Mouse (Mus musculus): ENCODE results near the gene Caln1.
A peak's percentile ranks its signal among the peaks of the same experiment; 100 is the strongest.

Gene Caln1

DNA sequence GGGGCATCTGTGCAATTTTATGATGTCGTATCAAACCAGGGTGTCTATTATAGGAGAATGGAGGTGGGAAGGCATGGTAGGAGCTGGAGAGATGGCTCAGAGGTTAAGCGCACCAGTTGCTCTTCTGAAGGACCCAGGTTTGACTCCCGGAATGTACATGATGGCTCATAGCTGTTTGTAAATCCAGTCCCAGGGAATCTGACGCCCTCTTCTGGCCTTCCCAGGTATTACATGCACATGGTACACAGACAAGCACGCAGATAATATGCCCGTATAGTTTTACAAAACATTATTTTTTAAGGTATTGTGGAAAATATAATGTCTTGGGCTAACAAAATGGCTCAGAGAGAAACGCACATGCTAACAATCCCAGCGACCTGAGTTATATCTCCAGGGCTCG lies 443.8 kb downstream of the Caln1 start:
- DNase-seq (ENCODE audit: low spot score), result peak; percentile 31

DNA sequence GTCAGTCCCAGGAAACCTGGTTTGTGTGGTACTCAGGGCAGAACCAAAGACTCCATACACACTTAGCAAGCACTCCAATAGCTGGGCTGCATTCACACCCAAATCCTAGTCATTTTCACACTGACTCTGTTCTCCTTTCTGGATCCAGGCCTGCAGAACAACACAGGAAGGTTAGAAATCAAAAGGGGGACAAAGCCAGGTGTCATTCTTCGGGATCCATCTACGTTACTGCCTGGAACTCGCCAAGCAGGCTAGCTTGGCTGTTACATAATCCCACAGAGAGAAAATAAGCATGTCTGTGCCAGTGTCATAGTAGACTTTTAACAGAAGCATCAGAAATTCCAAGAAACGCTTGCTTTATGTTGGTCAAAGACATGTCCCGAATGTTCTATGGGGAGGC lies 446.1 kb downstream of the Caln1 start:
- DNase-seq (ENCODE audit: low spot score), result no peak

DNA sequence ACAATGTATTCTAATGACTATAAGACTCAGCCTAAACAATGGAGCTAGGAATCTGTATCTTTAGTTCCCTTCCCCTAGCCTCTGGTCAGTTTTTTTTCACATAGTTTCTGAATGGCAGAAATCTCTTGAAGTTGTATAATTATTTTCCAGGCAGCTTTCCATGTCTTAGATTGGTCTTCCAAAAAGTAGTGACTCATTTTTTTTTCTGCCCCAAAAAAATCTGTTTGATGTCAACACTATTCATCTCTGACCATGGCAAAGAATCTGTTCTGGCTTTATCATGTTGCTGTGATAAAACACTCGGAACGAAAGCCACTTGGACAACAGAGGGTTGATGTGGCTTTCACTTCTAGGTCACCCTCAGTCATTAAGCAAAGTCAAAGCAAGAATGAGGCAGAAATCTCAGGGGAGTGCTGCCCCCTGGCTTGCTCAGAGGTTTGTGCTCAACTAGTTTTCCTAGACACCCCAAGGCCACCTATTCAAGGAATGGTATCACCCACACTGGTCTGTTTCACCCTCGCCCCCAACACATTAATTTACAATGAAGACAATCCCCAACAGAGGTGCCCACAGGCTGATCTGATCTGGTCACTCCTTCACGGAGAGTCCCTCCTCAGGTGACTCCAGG lies 450.9 kb downstream of the Caln1 start:
- no peak for DNase-seq (ENCODE audit: low spot score)

DNA sequence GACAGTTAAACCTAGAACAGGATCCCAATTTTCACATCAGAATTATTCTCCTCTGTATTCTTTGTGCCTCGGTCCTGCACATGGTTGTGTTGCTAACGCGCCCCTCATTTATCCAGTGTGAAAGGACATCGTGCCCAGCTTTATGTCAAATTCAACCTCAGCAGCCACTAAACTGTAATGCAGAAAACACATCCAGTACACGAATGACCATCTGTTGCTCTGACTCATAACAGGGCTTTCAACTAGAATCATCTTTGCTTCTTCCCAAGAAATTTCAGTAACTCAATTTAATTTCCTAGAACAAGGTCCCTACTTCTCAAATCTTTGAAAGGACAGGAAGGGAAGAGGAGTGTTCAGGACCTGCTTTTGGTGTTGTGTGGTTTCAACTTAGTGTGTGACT lies 451.4 kb downstream of the Caln1 start:
- DNase-seq (ENCODE audit: low spot score), result no peak

DNA sequence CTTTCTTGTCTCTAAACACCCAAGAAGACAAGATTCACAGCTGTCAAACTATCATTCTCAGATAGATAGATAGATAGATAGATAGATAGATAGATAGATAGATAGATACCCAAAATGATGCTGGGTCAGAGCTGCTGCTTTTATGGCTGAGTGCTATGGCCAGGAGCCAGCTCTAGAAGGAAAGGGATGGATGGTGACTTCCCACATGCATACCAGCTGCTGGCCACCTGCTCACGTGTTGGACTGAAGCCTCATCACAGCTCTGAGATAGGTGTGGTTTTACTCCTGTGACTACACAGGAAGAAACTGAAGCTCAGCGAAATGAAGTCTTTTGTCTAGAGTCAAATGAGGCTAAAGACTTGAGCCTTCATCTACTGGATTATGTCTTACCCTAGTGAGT lies 456.5 kb downstream of the Caln1 start:
- no peak for DNase-seq (ENCODE audit: low spot score)

DNA sequence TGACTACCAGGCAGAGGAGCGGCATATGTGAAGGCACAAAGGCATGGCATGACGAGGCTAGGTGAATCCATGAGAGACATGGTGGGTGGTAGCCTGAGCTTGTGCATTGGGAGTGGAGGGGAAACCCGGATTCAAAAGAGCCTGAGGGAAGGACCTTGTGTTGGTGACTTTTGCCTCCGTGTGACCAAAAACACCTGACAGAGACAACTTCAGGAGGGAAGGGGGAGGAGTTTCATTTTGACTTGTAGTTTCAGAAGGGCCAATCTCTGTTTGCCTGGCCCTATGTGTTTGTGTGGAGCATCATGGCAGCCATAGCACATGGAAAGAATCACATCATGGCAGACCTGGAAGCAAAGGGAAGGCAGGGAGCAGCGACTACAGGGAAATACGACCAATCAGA lies 479.3 kb downstream of the Caln1 start:
- no peak for DNase-seq (ENCODE audit: low spot score)

DNA sequence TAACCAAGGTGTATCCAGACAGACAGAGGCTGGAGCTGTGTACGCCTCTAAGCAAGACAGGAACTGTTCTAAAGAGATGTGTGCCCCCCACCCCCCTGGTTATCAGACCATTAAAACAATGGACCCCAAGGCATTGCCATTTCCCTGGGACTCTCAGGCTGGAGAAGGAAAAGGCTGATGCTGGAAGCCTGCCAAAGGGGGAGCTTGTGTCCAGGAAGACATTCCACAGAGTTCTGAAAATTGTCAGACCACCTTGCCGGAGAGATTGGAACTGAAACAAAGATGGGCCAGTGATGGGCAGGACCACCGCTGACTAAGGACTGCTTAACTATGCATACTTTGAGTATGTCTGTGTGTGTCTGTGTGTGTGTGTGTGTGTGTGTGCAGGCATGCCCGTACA lies 480.4 kb downstream of the Caln1 start:
- DNase-seq (ENCODE audit: low spot score), result no peak

DNA sequence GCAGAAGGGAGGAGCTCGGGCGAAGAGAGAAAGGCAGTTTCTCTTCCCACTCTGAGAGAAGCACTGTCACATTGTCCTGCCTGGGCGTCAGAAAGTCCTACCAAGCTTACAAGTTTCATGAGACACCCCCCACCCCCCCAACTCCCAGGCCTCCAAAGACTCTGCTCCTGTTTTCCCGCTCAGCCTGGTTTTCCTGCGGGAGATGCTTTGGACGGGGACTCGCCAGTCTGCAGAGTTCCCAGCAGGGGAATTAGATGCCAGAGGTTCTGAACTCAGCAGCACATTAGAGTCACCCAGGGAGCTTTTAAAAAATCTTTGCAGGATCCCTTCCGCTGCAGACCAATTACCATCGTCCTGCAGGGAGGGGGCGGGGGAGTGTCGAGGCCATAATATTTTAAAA lies 482.9 kb downstream of the Caln1 start:
- DNase-seq (ENCODE audit: low spot score), result no peak

DNA sequence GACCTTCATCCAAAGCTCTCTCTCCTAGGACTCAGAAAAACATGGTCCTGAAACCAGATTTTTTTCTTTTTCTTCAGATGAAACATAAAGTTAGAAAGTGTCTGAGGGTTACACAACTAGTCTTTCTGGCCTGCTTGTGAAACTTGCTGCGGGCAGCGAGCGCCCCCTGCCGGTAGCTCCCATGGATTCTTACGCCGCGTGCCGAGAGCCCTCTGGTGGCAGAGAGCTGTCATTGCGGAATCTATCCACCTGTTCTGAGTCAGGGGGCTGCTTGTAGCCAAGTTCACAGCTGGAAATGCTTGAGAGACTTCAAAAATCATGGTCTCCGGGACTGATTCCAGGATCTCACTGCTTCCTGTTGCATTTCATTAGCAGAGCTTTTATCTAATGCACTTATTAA lies 484.1 kb downstream of the Caln1 start:
- DNase-seq (ENCODE audit: low spot score), result peak; percentile 85

DNA sequence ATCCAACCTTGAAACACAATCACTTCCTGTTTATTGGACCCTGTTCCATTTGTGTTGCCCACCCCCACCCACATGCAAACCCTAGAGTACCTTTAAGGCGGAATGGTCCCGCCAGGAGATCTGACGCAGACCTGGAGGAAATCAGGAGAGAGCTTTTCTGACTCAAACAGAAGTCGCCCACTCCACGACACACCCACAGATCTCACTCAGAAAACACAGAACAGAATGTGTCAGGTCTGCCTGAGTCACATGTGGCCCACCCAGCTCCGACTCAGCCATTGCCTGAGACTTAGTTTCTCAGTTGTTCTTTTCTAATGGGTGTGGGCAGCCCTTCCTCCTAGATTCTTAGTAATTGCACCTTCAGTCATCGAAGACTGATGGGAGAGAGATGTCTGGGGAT lies 485.2 kb downstream of the Caln1 start:
- DNase-seq (ENCODE audit: low spot score), result no peak

DNA sequence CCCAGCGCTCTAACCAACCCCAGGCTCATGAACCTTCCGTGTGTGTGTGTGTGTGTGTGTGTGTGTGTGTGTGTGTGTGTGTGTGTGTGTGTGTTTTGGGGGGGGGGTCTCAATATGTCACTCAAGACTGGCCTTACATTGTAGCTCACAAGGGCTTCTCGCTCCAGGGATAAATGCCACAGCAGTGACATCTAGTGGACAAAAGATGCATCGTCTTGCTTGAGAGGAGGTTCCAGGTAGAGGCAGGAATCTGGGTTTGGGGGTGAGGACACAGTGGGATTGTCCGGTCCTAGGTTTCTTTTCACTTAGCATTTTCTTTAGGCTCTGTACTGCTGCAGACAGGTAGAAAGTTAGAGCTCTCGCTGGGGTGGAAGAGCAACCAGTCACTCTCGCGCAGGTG lies 488.9 kb downstream of the Caln1 start:
- DNase-seq (ENCODE audit: low spot score), result no peak

DNA sequence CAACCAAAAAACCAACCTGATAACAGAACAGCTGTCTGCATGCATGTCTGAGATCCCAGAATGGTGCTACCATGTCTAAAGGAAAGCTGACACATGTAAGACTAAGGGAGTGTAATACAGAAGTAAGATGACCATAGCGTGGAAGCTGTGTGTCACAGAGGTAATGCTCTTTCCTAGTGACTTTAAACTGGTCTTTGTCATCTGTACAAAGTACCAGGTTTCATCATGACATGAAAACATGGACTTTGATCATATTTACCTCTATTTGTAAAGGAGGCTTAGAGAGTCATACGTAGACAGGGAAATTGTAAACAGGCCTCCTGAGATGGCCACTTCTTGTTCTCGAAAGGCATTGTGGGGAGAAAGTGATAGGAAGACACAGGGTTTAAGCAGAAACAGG lies 489.5 kb downstream of the Caln1 start:
- DNase-seq (ENCODE audit: low spot score), result no peak

DNA sequence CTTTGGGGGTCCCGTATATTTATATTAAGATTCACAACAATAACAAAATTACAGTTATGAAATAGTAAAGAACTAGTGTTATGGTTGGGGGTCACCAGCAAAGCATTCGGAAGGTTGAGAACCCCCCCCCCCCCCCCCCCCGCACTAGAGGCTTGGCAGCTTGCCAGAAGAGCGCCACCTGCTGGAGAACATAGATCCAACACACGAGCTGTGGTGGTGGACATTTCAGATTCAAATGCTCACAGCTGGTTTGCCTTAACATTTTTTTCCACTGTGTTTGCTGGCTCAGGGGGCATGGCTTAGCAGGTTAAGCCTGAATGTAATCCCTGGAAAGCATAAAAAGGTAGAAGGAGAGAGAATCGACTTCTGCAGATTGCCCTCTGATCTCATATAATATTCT lies 490.5 kb downstream of the Caln1 start:
- DNase-seq (ENCODE audit: low spot score), result no peak

DNA sequence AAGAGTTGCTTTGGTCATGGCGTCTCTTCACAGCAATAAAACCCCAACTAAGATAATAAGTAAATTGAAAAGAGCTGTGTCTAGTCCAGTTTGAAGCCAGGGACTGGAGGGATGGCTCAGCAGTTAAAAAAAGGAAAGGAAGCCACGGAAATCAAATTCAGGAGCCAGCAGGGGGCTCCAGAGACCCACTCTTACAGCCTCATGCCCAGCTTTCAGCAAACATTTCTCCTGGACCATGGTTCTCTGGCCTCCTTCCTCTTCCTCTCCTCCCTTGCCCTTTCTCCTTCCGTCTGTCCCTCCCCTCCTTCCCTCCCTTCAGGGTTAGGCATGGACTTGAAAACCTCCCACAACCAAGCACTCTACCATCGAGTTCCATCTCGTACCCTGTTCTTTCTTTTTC lies 493.0 kb downstream of the Caln1 start:
- DNase-seq (ENCODE audit: low spot score), result no peak

DNA sequence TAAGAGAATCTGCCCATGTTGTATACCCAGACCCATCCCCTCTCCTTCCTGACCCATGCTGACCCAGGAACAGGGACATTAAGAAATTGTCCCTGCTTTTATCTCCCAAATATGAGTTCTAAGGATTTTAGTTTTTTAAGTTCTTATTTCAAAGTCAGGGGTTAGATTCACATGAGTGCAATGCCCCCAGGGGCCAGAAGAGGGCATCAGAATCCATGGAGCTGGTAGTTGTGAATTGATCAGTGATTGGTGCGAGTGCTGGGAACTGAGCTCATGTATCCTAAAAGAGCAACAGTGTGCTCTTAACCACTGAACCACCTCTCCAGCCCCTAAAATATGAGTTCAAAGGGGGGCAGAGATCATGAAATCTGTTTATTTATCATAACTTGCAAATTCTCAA lies 500.6 kb downstream of the Caln1 start:
- no peak for DNase-seq (ENCODE audit: low spot score)

DNA sequence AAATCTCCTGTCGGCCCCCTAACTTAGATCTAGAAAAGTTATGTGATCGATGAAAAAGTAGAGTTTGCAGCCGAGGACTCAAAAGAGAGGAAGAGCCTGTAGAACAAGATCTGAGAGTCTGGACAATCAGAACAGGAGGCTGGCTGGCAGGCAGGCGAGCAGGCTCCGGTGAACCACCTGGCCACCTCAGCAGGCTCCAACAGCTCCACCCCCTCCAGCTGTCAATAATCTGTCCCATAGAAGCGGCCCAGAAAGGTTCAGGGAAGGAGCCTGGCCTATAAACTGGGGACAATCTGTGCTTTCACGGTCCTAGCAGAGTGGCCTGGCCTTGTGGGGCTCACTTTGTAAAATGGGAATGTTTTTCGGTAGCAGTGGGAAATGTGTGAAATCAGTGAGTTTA lies 501.8 kb downstream of the Caln1 start:
- no peak for DNase-seq (ENCODE audit: low spot score)

DNA sequence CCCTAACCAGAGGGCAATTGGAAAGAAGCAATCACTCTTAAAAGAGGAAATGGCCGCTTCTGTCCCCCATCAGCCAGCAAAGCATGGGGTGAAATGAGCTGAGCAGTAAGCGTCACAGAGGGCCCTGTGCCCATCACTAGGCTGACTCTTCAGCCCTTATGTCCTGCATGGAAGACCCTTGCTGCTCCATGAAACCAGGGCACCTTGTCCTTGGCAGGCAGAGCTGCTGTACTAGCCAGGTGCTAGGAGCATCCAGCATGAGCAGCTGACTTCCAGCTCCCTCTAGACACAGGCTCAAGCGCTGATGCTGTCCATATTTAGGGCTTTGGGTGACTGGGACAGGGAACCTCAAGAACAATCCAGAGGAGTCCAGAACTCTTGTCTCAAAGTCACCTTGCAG lies 506.1 kb downstream of the Caln1 start:
- DNase-seq (ENCODE audit: low spot score), result no peak

DNA sequence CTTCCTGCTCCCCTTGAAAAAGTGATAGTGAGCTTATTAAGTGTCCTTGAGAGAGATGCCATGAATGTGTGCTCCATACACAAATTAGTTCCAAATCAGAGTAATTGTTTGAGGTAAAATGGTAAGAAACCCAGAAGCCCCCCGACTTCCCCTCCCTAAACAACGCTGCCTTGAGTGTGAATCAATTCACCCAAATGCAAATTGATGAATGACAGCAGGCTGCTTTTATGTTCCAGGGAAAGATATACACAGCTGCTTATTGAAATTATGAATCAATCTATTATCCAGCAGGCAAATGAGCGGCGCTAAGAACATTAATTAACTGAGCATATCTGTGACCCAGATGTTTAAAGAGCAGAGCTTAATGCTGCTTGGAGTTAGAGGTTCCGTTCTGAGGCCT lies 511.1 kb downstream of the Caln1 start:
- DNase-seq (ENCODE audit: low spot score), result no peak

DNA sequence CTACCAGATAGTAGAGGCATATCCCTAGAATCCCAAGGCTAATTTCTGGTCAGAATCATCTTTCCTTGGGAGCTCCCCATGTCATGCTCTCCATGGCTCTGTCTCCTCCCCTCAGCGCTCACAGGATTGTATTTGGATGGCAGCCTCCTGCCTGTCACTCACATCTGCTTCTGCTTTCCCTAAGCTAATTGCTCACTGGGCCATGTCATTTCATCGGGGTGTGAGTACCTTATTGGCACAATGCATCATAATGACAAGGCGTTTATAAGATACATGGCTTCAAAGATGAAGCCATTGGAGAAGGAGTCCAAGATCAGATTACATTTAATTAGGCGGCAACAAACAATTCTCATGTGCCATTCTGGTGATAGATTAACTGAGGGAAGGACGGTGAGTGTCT lies 522.5 kb downstream of the Caln1 start:
- no peak for DNase-seq (ENCODE audit: low spot score)

DNA sequence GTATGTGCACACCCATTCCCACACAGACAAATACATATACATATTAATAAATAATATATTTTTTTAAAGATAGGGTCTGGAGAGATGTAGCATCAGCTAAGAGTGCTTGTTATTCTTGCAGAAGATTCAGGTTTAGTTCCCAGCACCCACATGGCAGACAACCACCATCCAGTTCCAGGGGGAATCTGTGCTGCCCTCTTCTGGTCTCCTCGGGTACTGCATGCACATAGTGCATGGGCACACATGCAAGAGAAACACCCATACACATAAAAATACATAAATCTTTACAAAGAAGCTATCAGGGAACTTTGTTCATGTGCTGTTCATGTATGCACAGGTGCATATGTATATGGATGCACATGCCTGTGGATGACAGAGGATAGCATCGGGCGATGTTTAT lies 526.7 kb downstream of the Caln1 start:
- DNase-seq (ENCODE audit: low spot score), result peak; percentile 19
